Mouse (Mus musculus) olfactory bulb, adult 2 months (tissue): ENCODE measurements around the gene 4933434E20Rik.

Experiments
- CTCF ChIP-seq: fragments of 200-500 bp; IDR thresholded peaks from 2 replicates; pipeline ENCODE4 v1.5.1; 2012; ENCODE audit warnings: low read depth, mild to moderate bottlenecking, low read length, moderate library complexity; ENCODE audit not compliant: insufficient read depth
- POLR2A ChIP-seq: fragments of 200-500 bp; IDR thresholded peaks from 2 replicates; pipeline ENCODE4 v1.6.1; 2012; ENCODE audit warnings: mild to moderate bottlenecking, low read depth, low read length, moderate library complexity; ENCODE audit not compliant: insufficient read depth

GRCm38 (mm10) chr3:90061549-90061948 is 10.1 kb downstream of the 4933434E20Rik start:
- TF ChIP-seq CTCF: no peak
- TF ChIP-seq POLR2A: no peak
